Mouse (Mus musculus): ENCODE results near the gene Ccdc9b. TPM values are rescaled to one million over a fixed set of nuclear protein-coding genes. Genes with fewer than 3 reads are reported as not detected.

Gene Ccdc9b
- total RNA-seq, 2 experiments from 2014 or later, result 4.4 to 4.8 TPM

- peak; percentile 73 to 75 for DNase-seq (ENCODE audit: low spot score in 2 of 2)
Measured at GRCm38 (mm10) chr2:118714230-118714629, 48.2 kb downstream of the Ccdc9b start.

- no peak for DNase-seq (ENCODE audit: low spot score in 2 of 2)
Measured at GRCm38 (mm10) chr2:118713631-118714030, 48.8 kb downstream of the Ccdc9b start.

GRCm38 (mm10) chr2:118711038-118711494 lies 51.4 kb downstream of the Ccdc9b start:
- DNase-seq (ENCODE audit: low spot score in 2 of 2), result peak; percentile 47 to 72

- no peak for DNase-seq (ENCODE audit: low spot score in 2 of 2)
Measured at GRCm38 (mm10) chr2:118709655-118710221, 52.7 kb downstream of the Ccdc9b start.

- DNase-seq (ENCODE audit: low spot score in 2 of 2), result no peak
Measured at GRCm38 (mm10) chr2:118708472-118708871, 54.0 kb downstream of the Ccdc9b start.

GRCm38 (mm10) chr2:118706436-118706835 lies 56.0 kb downstream of the Ccdc9b start:
- DNase-seq (ENCODE audit: low spot score in 2 of 2), result peak in 1 of 2 experiments; percentile 45

Other genes starting within 250 kb of the Ccdc9b start
- 1 to 10 TPM; 1.8 TPM for gene Bmf, start 213.0 kb downstream of the Ccdc9b start, total RNA-seq (2021)
- 1 to 10 TPM; 1.0 to 1.1 TPM for gene Bub1b, start 164.4 kb downstream of the Ccdc9b start, total RNA-seq (2021)
- gene Pak6, start 99.4 kb downstream of the Ccdc9b start, total RNA-seq (2021), result 10 to 100 TPM; 79.7 to 86.4 TPM
- gene Ankrd63, start 58.7 kb downstream of the Ccdc9b start, total RNA-seq (2021), result 10 to 100 TPM; 27.5 to 33.7 TPM
- gene Plcb2, start 34.2 kb downstream of the Ccdc9b start, total RNA-seq (2021), result 1 to 10 TPM; 3.0 to 3.1 TPM
- gene Inafm2, start 16.9 kb downstream of the Ccdc9b start, total RNA-seq (2021), result 10 to 100 TPM; 48.7 to 49.6 TPM
- gene Phgr1, start 10.1 kb upstream of the Ccdc9b start, total RNA-seq (2021), result not detected
- 100 to 1,000 TPM; 184 to 206 TPM for gene Disp2, start 17.1 kb upstream of the Ccdc9b start, total RNA-seq (2021)
- 1 to 10 TPM; 1.5 to 1.7 TPM for gene Knstrn, start 51.3 kb upstream of the Ccdc9b start, total RNA-seq (2021)
- gene Ivd, start 99.3 kb upstream of the Ccdc9b start, total RNA-seq (2021), result 10 to 100 TPM; 63.1 to 68.5 TPM
- 10 to 100 TPM; 53.2 to 61.6 TPM for gene Bahd1, start 137.7 kb upstream of the Ccdc9b start, total RNA-seq (2021)
- 1 to 10 TPM; 1.8 to 2.9 TPM for gene Chst14, start 163.8 kb upstream of the Ccdc9b start, total RNA-seq (2021)